Mouse (Mus musculus) thymus, adult 2 months (tissue): ENCODE data around the gene Ankrd39.

Experiments used
- CTCF ChIP-seq: fragments of 200-500 bp; IDR thresholded peaks from 2 replicates; pipeline ENCODE4 v1.5.1; 2012; ENCODE audit warnings: mild to moderate bottlenecking, control low read depth, low read length, moderate library complexity, borderline replicate concordance; ENCODE audit not compliant: control insufficient read depth, poor library complexity, insufficient read depth; ENCODE audit errors: extremely low read depth
- POLR2A ChIP-seq: fragments of 200-500 bp; IDR thresholded peaks from 2 replicates; pipeline ENCODE4 v1.6.1; 2012; ENCODE audit warnings: mild to moderate bottlenecking, low read length, control low read depth, moderate library complexity; ENCODE audit not compliant: control insufficient read depth, poor library complexity, insufficient read depth; ENCODE audit errors: extremely low read depth

GRCm38 (mm10) chr1:36568776-36569175 lies 21.5 kb upstream of the Ankrd39 start:
- TF ChIP-seq CTCF (no peak), POLR2A (no peak)
